Mouse (Mus musculus) left cerebral cortex, adult 2 months (tissue): Measurements from ENCODE around the gene Shank1. TPM values are rescaled to one million over a fixed set of nuclear protein-coding genes. Genes with fewer than 3 reads are reported as not detected.
A peak's percentile ranks its signal among the peaks of the same experiment; 100 is the strongest.

Source experiments
- DNase-seq, 2 experiments: peaks; one replicate each; pipeline ENCODE4 v3.0.0; 2021 to 2022; ENCODE audit warnings: low spot score in 2 of 2, mixed read lengths in 1 of 2; ENCODE audit errors: extremely low spot score in 1 of 2
- H3K27ac ChIP-seq: fragments of 200-600 bp; 2 replicates; pipeline ENCODE4 v1.8.1; 2022
- H3K4me3 ChIP-seq: fragments of 200-600 bp; 2 replicates; pipeline ENCODE4 v1.8.1; 2022
- CTCF ChIP-seq: fragments of 200-600 bp; IDR thresholded peaks from 2 replicates; pipeline ENCODE4 v1.8.1; 2022; ENCODE audit warnings: antibody characterized with exemption, mild to moderate bottlenecking, moderate library complexity
- intact Hi-C: fragments of 180-260 bp; cut with DNase I; formaldehyde crosslinking; loops from one replicate; pipeline ENCODE4 v1.15.1; 2025
- total RNA-seq, 2 experiments: library from RNA; stranded (reverse); gene quantifications; 2 replicates each; pipeline ENCODE4 v1.2.3; 2021

The Shank1 gene
- total RNA-seq, 2 experiments from 2014 or later, result 637 to 705 TPM

GRCm38 (mm10) chr7:44384716-44385059, 74.6 kb downstream of the Shank1 start:
- H3K4me3 ChIP-seq, result peak overlapping the region; percentile 69
- peak overlapping the region; percentile 88 for H3K27ac ChIP-seq
- TF ChIP-seq CTCF, result no peak
- no peak for DNase-seq
- intact Hi-C loops, result no loop called here

GRCm38 (mm10) chr7:44385720-44386119, 75.7 kb downstream of the Shank1 start, which contains the start of gene 1700008O03Rik:
Gene 1700008O03Rik, minus strand, starts transcription at chr7:44385820.
- TF ChIP-seq CTCF, result no peak; the same call in 1 of the 2 replicates
- intact Hi-C loops, result no loop called here
- Histone ChIP-seq H3K27ac (peak within 1 kb of the TSS; percentile 88), H3K4me3 (peak within 1 kb of the TSS; percentile 69)
- no peak for DNase-seq

GRCm38 (mm10) chr7:44391831-44392230, 81.8 kb downstream of the Shank1 start:
- intact Hi-C loops, result no loop called here
- TF ChIP-seq CTCF, result no peak
- no peak for DNase-seq
- Histone ChIP-seq H3K27ac (no peak overlapping the region), H3K4me3 (no peak overlapping the region)

DNA sequence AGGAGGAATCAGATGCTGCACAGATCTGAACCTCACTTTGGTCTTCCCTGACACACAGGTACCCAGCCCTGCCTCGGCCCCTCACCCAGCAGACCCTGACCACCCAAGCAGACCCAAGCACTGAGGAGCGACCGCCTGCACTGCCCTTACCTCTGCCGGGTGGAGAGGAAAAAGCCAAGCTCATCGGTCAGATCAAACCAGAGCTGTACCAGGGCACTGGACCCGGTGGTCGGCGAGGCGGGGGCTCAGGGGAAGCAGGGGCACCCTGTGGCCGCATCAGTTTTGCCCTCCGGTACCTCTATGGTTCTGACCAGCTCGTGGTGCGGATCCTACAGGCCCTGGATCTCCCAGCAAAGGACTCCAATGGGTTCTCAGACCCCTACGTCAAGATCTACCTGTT, 82.3 kb downstream of the Shank1 start:
- no peak for DNase-seq
- Histone ChIP-seq H3K27ac (no peak overlapping the region), H3K4me3 (no peak overlapping the region)
- intact Hi-C loops, result no loop called here
- no peak for TF ChIP-seq CTCF

DNA sequence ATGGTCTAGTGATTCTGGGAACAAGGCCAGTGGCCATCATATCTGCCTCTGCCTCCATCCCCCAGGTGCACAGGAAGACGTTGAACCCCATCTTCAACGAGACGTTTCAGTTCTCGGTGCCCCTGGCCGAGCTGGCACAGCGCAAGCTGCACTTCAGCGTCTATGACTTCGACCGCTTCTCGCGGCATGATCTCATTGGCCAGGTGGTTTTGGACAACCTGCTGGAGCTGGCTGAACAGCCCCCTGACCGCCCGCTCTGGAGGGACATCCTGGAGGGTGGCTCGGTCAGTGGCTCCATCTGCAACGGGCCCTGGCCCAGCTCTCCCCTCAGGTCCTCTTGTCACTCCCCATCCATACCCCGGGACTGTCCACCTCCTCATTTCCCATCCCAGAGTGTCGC, 83.2 kb downstream of the Shank1 start:
- no peak overlapping the region for H3K4me3 ChIP-seq
- no peak for DNase-seq

GRCm38 (mm10) chr7:44398570-44398969, 88.5 kb downstream of the Shank1 start:
- intact Hi-C loops, result no loop called here
- peak; percentile 63 for TF ChIP-seq CTCF
- Histone ChIP-seq H3K27ac (no peak overlapping the region), H3K4me3 (no peak overlapping the region)
- peak; percentile 42 to 54 for DNase-seq

More for the DNA sequence above, 83.2 kb downstream of the Shank1 start:
- intact Hi-C loops, result no loop called here
- TF ChIP-seq CTCF, result no peak
- no peak overlapping the region for H3K27ac ChIP-seq

DNA sequence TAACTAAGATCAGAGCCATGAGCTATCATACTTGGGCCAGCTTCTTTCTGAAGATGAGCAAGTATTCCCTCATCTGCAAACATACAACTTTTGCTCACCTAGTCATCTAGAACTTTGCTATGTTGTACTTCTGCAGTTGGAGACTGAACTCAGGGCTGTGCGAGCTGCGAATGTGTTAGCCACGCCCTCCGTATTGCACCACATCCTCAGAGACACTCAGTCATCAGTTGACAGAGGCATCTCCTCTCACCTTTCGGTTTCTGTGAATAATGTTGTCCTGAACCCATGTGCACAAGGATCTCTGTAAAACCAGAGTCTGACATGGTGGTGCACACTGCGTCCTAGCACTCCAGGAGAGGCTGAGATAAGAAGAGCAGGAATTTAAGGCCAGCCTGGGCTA, 91.6 kb downstream of the Shank1 start:
- no peak for DNase-seq
- intact Hi-C loops, result no loop called here
- Histone ChIP-seq H3K27ac (no peak overlapping the region), H3K4me3 (no peak overlapping the region)
- TF ChIP-seq CTCF, result no peak

GRCm38 (mm10) chr7:44405346-44406014, 95.4 kb downstream of the Shank1 start:
- TF ChIP-seq CTCF, result no peak
- peak overlapping the region; percentile 86 for H3K27ac ChIP-seq
- peak overlapping the region; percentile 39 for H3K4me3 ChIP-seq
- intact Hi-C loops, result loop anchor here (2.0 kb wide), 1 partner anchor 23 kb away; the partner anchor contains the start of gene Lrrc4b
- peak; percentile 91 to 95 for DNase-seq

DNA sequence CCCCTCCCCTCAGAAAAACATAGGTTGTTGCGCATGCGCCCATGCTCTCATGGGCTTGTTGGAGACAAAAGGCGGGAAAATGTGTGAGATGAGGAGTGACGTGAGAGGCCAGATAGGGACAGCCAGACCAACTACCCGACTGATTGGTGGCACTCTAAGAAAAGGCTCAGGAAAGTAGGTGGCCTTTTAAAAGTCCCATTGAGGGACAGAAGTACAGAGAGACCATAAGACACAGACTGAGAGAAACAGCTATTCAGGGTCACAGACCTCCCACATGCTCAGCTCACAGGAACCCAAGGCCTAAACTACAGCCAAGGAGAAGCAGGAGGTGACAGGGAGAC, 95.9 kb downstream of the Shank1 start:
- TF ChIP-seq CTCF, result no peak
- intact Hi-C loops, result loop anchor here (2.0 kb wide), 1 partner anchor 23 kb away; the partner anchor contains the start of gene Lrrc4b
- DNase-seq, result no peak
- Histone ChIP-seq H3K4me3 (no peak overlapping the region), H3K27ac (no peak overlapping the region)

Other genes with a start within 250 kb of the Shank1 start
- gene Klk1b21, start 207.9 kb upstream of the Shank1 start, total RNA-seq, result not detected
- gene Klk1b22, start 197.6 kb upstream of the Shank1 start, total RNA-seq, result not detected
- gene Klk1b16, start 173.5 kb upstream of the Shank1 start, total RNA-seq, result not detected
- gene Klk1b24, start 122.0 kb upstream of the Shank1 start, total RNA-seq, result not detected
- not detected for gene Klk1b3, start 112.1 kb upstream of the Shank1 start, total RNA-seq
- not detected for gene Klk1b4, start 102.8 kb upstream of the Shank1 start, total RNA-seq
- not detected for gene Klk1b5, start 94.3 kb upstream of the Shank1 start, total RNA-seq
- not detected for gene Klk1, start 84.9 kb upstream of the Shank1 start, total RNA-seq
- gene Gm36864, start 74.1 kb upstream of the Shank1 start, total RNA-seq, result not detected
- 1 to 10 TPM; 1.2 to 1.3 TPM for gene 1700028J19Rik, start 63.6 kb upstream of the Shank1 start, total RNA-seq
- 10 to 100 TPM; 70.1 to 80.9 TPM for gene 2410002F23Rik, start 63.5 kb upstream of the Shank1 start, total RNA-seq
- not detected for gene Acp4, start 52.9 kb upstream of the Shank1 start, total RNA-seq
- not detected for gene Gm15517, start 48.8 kb upstream of the Shank1 start, total RNA-seq
- 1 to 10 TPM; 4.3 TPM for gene Clec11a, start 3.4 kb upstream of the Shank1 start, total RNA-seq
- gene Syt3, start 73.8 kb downstream of the Shank1 start, total RNA-seq, result 10 to 100 TPM; 59.5 to 63.7 TPM
- 1 to 10 TPM; 1.5 to 2.7 TPM for gene 1700008O03Rik, start 75.6 kb downstream of the Shank1 start, total RNA-seq
- 100 to 1,000 TPM; 278 to 294 TPM for gene Lrrc4b, start 118.8 kb downstream of the Shank1 start, total RNA-seq
- 10 to 100 TPM in 1 of 2 experiments, 1 to 10 TPM in 1; 9.8 to 10.0 TPM for gene Aspdh, start 155.1 kb downstream of the Shank1 start, total RNA-seq
- 10 to 100 TPM; 72.3 to 86.6 TPM for gene Josd2, start 157.7 kb downstream of the Shank1 start, total RNA-seq
- 100 to 1,000 TPM; 192 to 201 TPM for gene Emc10, start 186.3 kb downstream of the Shank1 start, total RNA-seq
- gene Fam71e1, start 186.3 kb downstream of the Shank1 start, total RNA-seq, result 10 to 100 TPM; 15.5 to 21.0 TPM
- gene Mybpc2, start 214.4 kb downstream of the Shank1 start, total RNA-seq, result under 1 TPM in 1 of 2 experiments, not detected in 1; 0.29 TPM
- under 1 TPM in 1 of 2 experiments, not detected in 1; 0.20 TPM for gene Spib, start 221.8 kb downstream of the Shank1 start, total RNA-seq
- gene Pold1, start 238.6 kb downstream of the Shank1 start, total RNA-seq, result 1 to 10 TPM; 8.8 to 9.4 TPM
- 10 to 100 TPM; 78.4 to 82.5 TPM for gene Nr1h2, start 243.7 kb downstream of the Shank1 start, total RNA-seq